Mouse (Mus musculus) gastrocnemius, postnatal 25 days (tissue): ENCODE measurements around the gene Gm266. TPM values are rescaled to one million over a fixed set of nuclear protein-coding genes. Genes with fewer than 3 reads are reported as not detected.

Experiments used
- DNase-seq: peaks from one replicate; pipeline ENCODE4 v3.0.0; 2022
- total RNA-seq, 2 experiments: library from RNA; stranded (reverse); gene quantifications; 1 replicate in 1 of 2; 2 replicates in 1 of 2; pipeline ENCODE4 v1.2.3; 2021

The Gm266 gene
- total RNA-seq, 2 experiments from 2014 or later: 0.38 to 0.72 TPM

- no peak for DNase-seq
These were observed 49.0 kb downstream of the Gm266 start for GRCm38 (mm10) chr12:111436640-111437039.

- DNase-seq: no peak
These were observed 49.5 kb downstream of the Gm266 start for GRCm38 (mm10) chr12:111436170-111436569.

GRCm38 (mm10) chr12:111434745-111435327 is 50.8 kb downstream of the Gm266 start:
- no peak for DNase-seq

Other genes starting within 250 kb of the Gm266 start
- not detected for gene Amn, start 214.7 kb downstream of the Gm266 start, total RNA-seq
- 10 to 100 TPM; 23.6 to 24.9 TPM for gene Cdc42bpb, start 108.1 kb downstream of the Gm266 start, total RNA-seq
- not detected for gene Lbhd2, start 79.0 kb downstream of the Gm266 start, total RNA-seq
- gene Exoc3l4, start 68.8 kb downstream of the Gm266 start, total RNA-seq: 1 to 10 TPM; 3.0 to 4.2 TPM
- gene Tnfaip2, start 43.4 kb downstream of the Gm266 start, total RNA-seq: 10 to 100 TPM; 34.8 to 40.4 TPM
- 100 to 1,000 TPM; 133 to 143 TPM for gene Eif5, start 52.2 kb upstream of the Gm266 start, total RNA-seq
- gene Mark3, start 88.7 kb upstream of the Gm266 start, total RNA-seq: 10 to 100 TPM; 50.5 to 51.5 TPM
- 10 to 100 TPM; 14.9 to 15.6 TPM for gene Ckb, start 186.5 kb upstream of the Gm266 start, total RNA-seq
- gene Trmt61a, start 192.3 kb upstream of the Gm266 start, total RNA-seq: 1 to 10 TPM; 2.7 to 2.9 TPM
- gene Bag5, start 227.4 kb upstream of the Gm266 start, total RNA-seq: 10 to 100 TPM; 10.9 to 14.6 TPM
- gene Apopt1, start 227.4 kb upstream of the Gm266 start, total RNA-seq: 10 to 100 TPM; 37.7 to 38.9 TPM